Mouse (Mus musculus) heart, adult 2 months (tissue): ENCODE measurements around the gene Ccdc92b.

Experiments
- CTCF ChIP-seq: fragments of 200-600 bp; IDR thresholded peaks from 2 replicates; pipeline ENCODE4 v1.8.1; 2022; ENCODE audit warnings: antibody characterized with exemption, mild to moderate bottlenecking, moderate library complexity
- EP300 ChIP-seq: fragments of 200-500 bp; IDR thresholded peaks from 2 replicates; pipeline ENCODE4 v1.6.1; 2011; ENCODE audit warnings: low read depth, low read length, control low read depth; ENCODE audit not compliant: insufficient read depth
- POLR2A ChIP-seq: fragments of 200-500 bp; IDR thresholded peaks from 2 replicates; pipeline ENCODE4 v1.6.1; 2011; ENCODE audit warnings: mild to moderate bottlenecking, low read depth, low read length, control low read depth; ENCODE audit not compliant: insufficient read depth

DNA sequence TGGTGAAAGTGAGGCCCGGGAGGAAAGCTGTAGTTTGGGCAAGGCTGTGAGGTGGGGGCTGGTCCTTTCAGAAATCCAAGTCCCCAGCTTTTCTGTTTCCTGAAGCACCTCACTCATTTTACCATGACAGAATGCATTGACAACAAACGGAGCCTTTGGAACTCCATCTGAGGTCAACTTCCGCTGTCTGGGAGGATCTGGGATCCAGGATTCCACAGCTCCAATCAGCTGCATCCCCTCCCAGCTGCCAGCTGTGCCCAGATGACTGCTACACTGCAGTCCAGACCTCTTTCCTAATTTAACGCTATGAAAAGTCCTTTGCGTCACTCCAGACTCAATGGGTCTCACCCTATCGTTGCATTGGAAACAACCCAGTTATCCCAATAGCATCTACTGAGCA, 49.7 kb upstream of the Ccdc92b start:
- TF ChIP-seq POLR2A = no peak
- no peak for TF ChIP-seq EP300
- no peak for TF ChIP-seq CTCF
